Mouse (Mus musculus) hindbrain, embryonic 13.5 days (tissue): ENCODE measurements around the gene Gm20431. TPM values are rescaled to one million over a fixed set of nuclear protein-coding genes. Genes with fewer than 3 reads are reported as not detected.

Experiments
- ATAC-seq: fragments of 200-750 bp; cut with Nextera tagmentation; 2 replicates; pipeline ENCODE4 v1.8.0; 2017; ENCODE audit warnings: moderate TSS enrichment; ENCODE audit not compliant: low FRiP score
- H3K27ac ChIP-seq: fragments of 300-500 bp; sonication (generic); 2 replicates; pipeline ENCODE4 v1.5.1; 2015; ENCODE audit warnings: inconsistent platforms, mild to moderate bottlenecking, moderate library complexity
- H3K27me3 ChIP-seq: fragments of 300-500 bp; sonication (generic); 2 replicates; pipeline ENCODE4 v1.6.1; 2015; ENCODE audit warnings: mild to moderate bottlenecking, inconsistent platforms
- H3K36me3 ChIP-seq: fragments of 300-500 bp; sonication (generic); 2 replicates; pipeline ENCODE4 v1.6.1; 2015; ENCODE audit warnings: mild to moderate bottlenecking, inconsistent platforms
- H3K4me1 ChIP-seq: fragments of 300-500 bp; sonication (generic); replicated peaks from 2 replicates; pipeline ENCODE4 v1.6.1; 2015; ENCODE audit warnings: inconsistent platforms
- H3K4me2 ChIP-seq: fragments of 300-500 bp; sonication (generic); 2 replicates; pipeline ENCODE4 v1.6.1; 2015; ENCODE audit warnings: inconsistent platforms, mild to moderate bottlenecking, moderate library complexity
- H3K4me3 ChIP-seq: fragments of 300-500 bp; sonication (generic); 2 replicates; pipeline ENCODE4 v1.5.1; 2015; ENCODE audit warnings: mild to moderate bottlenecking, inconsistent platforms
- H3K9ac ChIP-seq: fragments of 300-500 bp; sonication (generic); 2 replicates; pipeline ENCODE4 v1.6.1; 2015; ENCODE audit warnings: mild to moderate bottlenecking, inconsistent platforms
- H3K9me3 ChIP-seq: fragments of 300-500 bp; sonication (generic); 2 replicates; pipeline ENCODE4 v1.6.1; 2016; ENCODE audit warnings: inconsistent platforms
- WGBS: fragments of 180-500 bp; shearing (Covaris S2); methylation state at CpG from one replicate; pipeline ENCODE4 v1.1.7; 2015; 5-methylcytosine and 5-hydroxymethylcytosine counted together
- polyA plus RNA-seq: library from polyadenylated mRNA; unstranded; fragments of >200 nt; fragmentation: Nextera tagmentation; extraction: Ambion mirVana; gene quantifications from 2 replicates; pipeline ENCODE4 v1.2.1, GENCODE M21; 2015

The Gm20431 gene
- polyA plus RNA-seq, 1 experiment from 2014 or later, result 11.0 TPM

- under 1% methylated on average over 73 of the region's 87 CpGs for WGBS
- peak within 1 kb of the TSS; percentile 87 for H3K4me3 ChIP-seq
- H3K9ac ChIP-seq, result peak within 1 kb of the TSS; percentile 90
- H3K27me3 ChIP-seq, result no peaks in the 10 kb centered on the region
- no peaks in the 10 kb centered on the region for H3K9me3 ChIP-seq
- peaks cover 16% of the 10 kb centered on the region for H3K36me3 ChIP-seq
- H3K4me1 ChIP-seq, result peaks cover 65% of the 10 kb centered on the region
- H3K27ac ChIP-seq, result peak within 1 kb of the TSS; percentile 92
- peak; percentile 79 for ATAC-seq
- peak within 1 kb of the TSS; percentile 93 for H3K4me2 ChIP-seq
Observed at GRCm38 (mm10) chr2:167631591-167632448, 29.5 kb downstream of the Gm20431 start, which contains the start of gene Ube2v1. Ube2v1 (minus strand) TSS chr2:167632095.

- H3K9me3 ChIP-seq, result no peaks in the 10 kb centered on the region
- H3K27ac ChIP-seq, result peak overlapping the region; percentile 92
- no peaks in the 10 kb centered on the region for H3K27me3 ChIP-seq
- H3K4me3 ChIP-seq, result peak overlapping the region; percentile 87
- ATAC-seq, result peak; percentile 31; the same call in 1 of the 2 replicates
- under 1% methylated on average over 31 of the region's 31 CpGs for WGBS
- H3K36me3 ChIP-seq, result peaks cover 16% of the 10 kb centered on the region
- peak overlapping the region; percentile 90 for H3K9ac ChIP-seq
- peak overlapping the region; percentile 93 for H3K4me2 ChIP-seq
- peaks cover 67% of the 10 kb centered on the region for H3K4me1 ChIP-seq
Observed at GRCm38 (mm10) chr2:167631181-167631590, 30.1 kb downstream of the Gm20431 start.

- Histone ChIP-seq H3K27me3 (no peaks in the 10 kb centered on the region), H3K4me1 (peaks cover 74% of the 10 kb centered on the region), H3K27ac (peak overlapping the region; percentile 92; the same call in 1 of the 2 replicates), H3K4me3 (peak overlapping the region; percentile 87), H3K9me3 (no peaks in the 10 kb centered on the region), H3K36me3 (peaks cover 16% of the 10 kb centered on the region), H3K4me2 (peak overlapping the region; percentile 93), H3K9ac (peak overlapping the region; percentile 90)
- ATAC-seq, result no peak
- WGBS, result 86% methylated on average over 5 of the region's 5 CpGs
Observed at GRCm38 (mm10) chr2:167630421-167630820, 30.9 kb downstream of the Gm20431 start.

- peak overlapping the region; percentile 87 for H3K4me3 ChIP-seq
Observed at GRCm38 (mm10) chr2:167629665-167630209, 31.6 kb downstream of the Gm20431 start.

GRCm38 (mm10) chr2:167628872-167629271 is 32.4 kb downstream of the Gm20431 start:
- no peak overlapping the region; the same call in 1 of the 2 replicates for H3K4me2 ChIP-seq
- H3K27me3 ChIP-seq, result no peaks in the 10 kb centered on the region
- no peak overlapping the region for H3K4me3 ChIP-seq
- 53% methylated on average over 4 of the region's 4 CpGs for WGBS
- ATAC-seq, result no peak
- peak overlapping the region; percentile 4; the same call in 1 of the 2 replicates for H3K27ac ChIP-seq
- peak overlapping the region; percentile 90; the same call in 1 of the 2 replicates for H3K9ac ChIP-seq
- no peaks in the 10 kb centered on the region for H3K9me3 ChIP-seq
- H3K36me3 ChIP-seq, result peaks cover 16% of the 10 kb centered on the region
- peaks cover 73% of the 10 kb centered on the region for H3K4me1 ChIP-seq

More at GRCm38 (mm10) chr2:167629665-167630209, 31.6 kb downstream of the Gm20431 start:
- H3K9me3 ChIP-seq, result no peaks in the 10 kb centered on the region
- peaks cover 79% of the 10 kb centered on the region for H3K4me1 ChIP-seq
- peak overlapping the region; percentile 90 for H3K9ac ChIP-seq
- H3K36me3 ChIP-seq, result peaks cover 16% of the 10 kb centered on the region
- no peaks in the 10 kb centered on the region for H3K27me3 ChIP-seq
- H3K27ac ChIP-seq, result peak overlapping the region; percentile 4; the same call in 1 of the 2 replicates
- WGBS, result 74% methylated on average over 11 of the region's 11 CpGs
- ATAC-seq, result no peak
- peak overlapping the region; percentile 93 for H3K4me2 ChIP-seq

DNA sequence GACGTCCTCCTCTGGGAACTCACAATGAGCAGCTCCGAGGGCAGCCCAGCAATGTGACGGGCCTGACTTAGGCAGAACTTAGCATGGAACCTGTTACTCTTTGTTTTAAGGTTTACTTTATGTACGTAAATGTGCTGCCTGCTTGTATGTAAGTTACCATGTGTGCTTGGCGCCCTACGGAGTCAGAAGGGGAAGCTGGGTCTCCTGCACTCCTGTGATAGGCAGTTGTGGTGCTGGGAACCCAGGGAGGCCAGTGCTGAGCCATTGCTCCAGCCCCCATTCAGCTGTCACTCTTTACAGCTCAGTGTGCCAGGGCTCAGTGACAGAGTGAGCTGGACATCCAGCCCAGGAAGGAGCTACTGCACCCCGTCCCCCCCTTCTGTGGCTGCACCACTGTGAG is 34.3 kb downstream of the Gm20431 start:
- Histone ChIP-seq H3K9ac (no peak overlapping the region), H3K27me3 (no peaks in the 10 kb centered on the region), H3K4me3 (no peak overlapping the region), H3K36me3 (peaks cover 16% of the 10 kb centered on the region), H3K9me3 (no peaks in the 10 kb centered on the region), H3K4me1 (peaks cover 62% of the 10 kb centered on the region), H3K4me2 (no peak overlapping the region), H3K27ac (no peak overlapping the region)
- 83% methylated on average over 7 of the region's 7 CpGs for WGBS
- ATAC-seq, result no peak

- Histone ChIP-seq H3K36me3 (peaks cover 16% of the 10 kb centered on the region), H3K4me3 (no peak overlapping the region), H3K9ac (no peak overlapping the region), H3K27ac (0 out of 2 replicates have a peak overlapping the region, but pooled peaks have one; percentile 1), H3K4me1 (peaks cover 68% of the 10 kb centered on the region), H3K9me3 (no peaks in the 10 kb centered on the region), H3K27me3 (no peaks in the 10 kb centered on the region), H3K4me2 (no peak overlapping the region)
- ATAC-seq, result no peak
- WGBS, result 44% methylated on average over 2 of the region's 2 CpGs
Observed at GRCm38 (mm10) chr2:167625670-167626069, 35.6 kb downstream of the Gm20431 start.

- no peak overlapping the region for H3K9ac ChIP-seq
- H3K4me2 ChIP-seq, result no peak overlapping the region
- H3K9me3 ChIP-seq, result no peaks in the 10 kb centered on the region
- 95% methylated on average over 5 of the region's 6 CpGs for WGBS
- H3K36me3 ChIP-seq, result peaks cover 16% of the 10 kb centered on the region
- no peak for ATAC-seq
- H3K27me3 ChIP-seq, result no peaks in the 10 kb centered on the region
- peaks cover 57% of the 10 kb centered on the region for H3K4me1 ChIP-seq
- no peak overlapping the region for H3K27ac ChIP-seq
- no peak overlapping the region for H3K4me3 ChIP-seq
Observed at GRCm38 (mm10) chr2:167624368-167625075, 36.8 kb downstream of the Gm20431 start.

GRCm38 (mm10) chr2:167622965-167623364 is 38.3 kb downstream of the Gm20431 start:
- H3K4me2 ChIP-seq, result no peak overlapping the region
- 84% methylated on average over 5 of the region's 5 CpGs for WGBS
- H3K9ac ChIP-seq, result no peak overlapping the region
- peaks cover 8% of the 10 kb centered on the region for H3K36me3 ChIP-seq
- H3K9me3 ChIP-seq, result no peaks in the 10 kb centered on the region
- ATAC-seq, result no peak
- H3K27me3 ChIP-seq, result no peaks in the 10 kb centered on the region
- H3K27ac ChIP-seq, result no peak overlapping the region
- no peak overlapping the region for H3K4me3 ChIP-seq
- H3K4me1 ChIP-seq, result peaks cover 52% of the 10 kb centered on the region

GRCm38 (mm10) chr2:167622352-167622751 is 38.9 kb downstream of the Gm20431 start:
- Histone ChIP-seq H3K27me3 (no peaks in the 10 kb centered on the region), H3K36me3 (peaks cover 7% of the 10 kb centered on the region), H3K4me3 (no peak overlapping the region), H3K4me2 (no peak overlapping the region), H3K9ac (no peak overlapping the region), H3K9me3 (no peaks in the 10 kb centered on the region), H3K4me1 (peaks cover 46% of the 10 kb centered on the region), H3K27ac (no peak overlapping the region)
- WGBS, result 86% methylated on average over 13 of the region's 13 CpGs
- ATAC-seq, result no peak

DNA sequence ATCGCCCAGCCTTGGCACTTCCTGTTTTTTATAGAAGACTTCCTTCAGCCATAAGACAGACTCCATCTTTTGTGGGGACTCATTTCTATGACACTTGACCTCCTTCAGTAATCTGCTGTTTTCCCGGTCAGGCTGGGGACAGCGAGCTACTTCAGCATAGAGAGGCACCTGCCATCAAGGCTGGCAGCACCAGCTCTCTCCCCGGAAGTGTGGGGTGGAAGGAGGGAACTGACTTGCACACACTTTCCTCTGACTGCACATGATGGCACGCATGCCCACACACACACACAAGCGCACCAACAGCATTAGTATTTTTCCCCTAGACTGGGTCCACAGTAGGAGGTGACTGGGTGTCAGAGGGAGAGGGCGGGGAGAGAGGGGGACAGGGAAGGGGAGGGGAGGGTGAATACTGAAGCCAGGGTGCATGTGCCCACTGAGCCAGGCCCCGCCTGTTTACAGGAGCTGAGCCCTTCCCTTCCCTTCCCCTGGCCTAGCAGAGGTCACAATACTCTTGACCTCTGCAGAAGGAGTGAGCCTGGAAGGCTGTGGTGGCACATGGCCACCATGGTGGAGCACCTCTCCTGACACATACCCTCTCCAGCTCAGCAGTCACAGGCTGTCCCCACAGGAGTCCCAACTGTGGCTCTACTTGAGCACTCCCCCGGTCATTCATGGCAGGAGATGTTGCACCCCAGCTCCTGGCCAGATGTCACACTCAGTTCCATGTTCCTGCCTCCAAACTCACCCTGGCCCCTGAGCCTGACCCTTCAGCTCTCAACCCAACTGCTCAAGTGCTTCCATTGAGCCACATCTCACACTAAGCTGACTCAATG is 39.8 kb downstream of the Gm20431 start:
- peaks cover 39% of the 10 kb centered on the region for H3K4me1 ChIP-seq
- no peak overlapping the region for H3K9ac ChIP-seq
- no peaks in the 10 kb centered on the region for H3K9me3 ChIP-seq
- H3K27me3 ChIP-seq, result no peaks in the 10 kb centered on the region
- 82% methylated on average over 9 of the region's 9 CpGs for WGBS
- ATAC-seq, result no peak
- peaks cover 12% of the 10 kb centered on the region for H3K36me3 ChIP-seq
- H3K4me2 ChIP-seq, result no peak overlapping the region
- no peak overlapping the region for H3K27ac ChIP-seq
- H3K4me3 ChIP-seq, result no peak overlapping the region
